Mouse (Mus musculus): ENCODE data around the gene Gm13124. TPM values are rescaled to one million over a fixed set of nuclear protein-coding genes. Genes with fewer than 3 reads are reported as not detected.
"Not testable (repeated sequence)": the region's sequence is repeated elsewhere in the genome, so short reads cannot be mapped to it uniquely, and the experiment has no call there.

The Gm13124 gene
- polyA plus RNA-seq, 1 experiment from 2014 or later, result not detected

DNA sequence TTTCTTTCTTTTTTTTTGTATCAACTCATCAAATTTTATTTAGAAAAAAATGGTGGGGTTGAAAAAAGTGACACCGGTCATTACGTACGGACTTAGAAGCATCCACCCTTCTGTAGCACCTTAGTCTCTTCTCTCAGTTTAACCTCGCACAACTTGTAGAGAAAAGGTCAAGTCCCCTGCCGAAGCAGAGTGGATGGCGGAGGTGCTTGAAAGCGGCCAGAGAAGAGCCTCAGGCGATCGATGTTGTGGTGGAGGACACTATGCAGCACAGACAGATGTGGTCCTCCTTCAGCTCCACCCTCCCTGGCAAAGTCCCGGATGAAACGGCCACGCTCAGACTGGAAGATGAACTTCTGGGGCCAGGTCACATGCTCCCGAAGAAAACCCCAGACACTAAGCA, 19.6 kb downstream of the Gm13124 start:
- not testable (repeated sequence) for H3K27me3 ChIP-seq (replicated peaks; ENCODE audit: control insufficient read depth, insufficient read depth, low read length); H3K36me3 ChIP-seq (ENCODE audit: control insufficient read depth, insufficient read depth, low read length); H3K4me2 ChIP-seq (ENCODE audit: low read length); H3K4me1 ChIP-seq (ENCODE audit: control insufficient read depth, insufficient read depth, low read length); DNase-seq (ENCODE audit: low spot score); ATAC-seq; H3K27ac ChIP-seq (ENCODE audit: low read depth, low read length); H3K9ac ChIP-seq (ENCODE audit: low read length); H3K4me3 ChIP-seq (ENCODE audit: low read depth, low read length)
- H3K9me3 ChIP-seq (replicated peaks; ENCODE audit: control insufficient read depth, low read length), result peaks cover 39% of the 10 kb centered on the region
- WGBS, result 92% methylated on average over 13 of the region's 13 CpGs

DNA sequence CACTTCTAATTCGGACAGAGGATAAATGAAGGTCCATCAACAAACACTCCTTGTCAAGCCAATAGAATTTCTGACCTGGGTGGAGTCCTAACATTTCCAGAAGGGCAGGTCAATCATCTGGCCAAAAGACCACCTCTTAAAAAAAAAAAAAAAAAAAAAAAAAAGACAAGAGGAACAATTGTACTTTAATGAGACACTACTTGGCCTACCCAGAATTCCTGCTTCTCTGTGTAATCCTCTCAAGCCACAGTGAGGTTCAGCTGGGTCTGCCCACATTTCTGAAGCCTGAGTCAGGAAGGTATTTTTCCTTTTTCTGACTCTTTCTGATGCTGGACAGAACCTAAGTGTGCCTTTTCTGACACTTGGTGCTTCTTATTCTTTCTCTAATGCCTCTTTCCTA, 20.2 kb downstream of the Gm13124 start:
- Histone ChIP-seq H3K4me3 (ENCODE audit: low read depth, low read length) (no peak overlapping the region), H3K9ac (ENCODE audit: low read length) (no peak overlapping the region), H3K4me1 (ENCODE audit: control insufficient read depth, insufficient read depth, low read length) (no peaks in the 10 kb centered on the region), H3K27ac (ENCODE audit: low read depth, low read length) (no peak overlapping the region), H3K36me3 (ENCODE audit: control insufficient read depth, insufficient read depth, low read length) (no peaks in the 10 kb centered on the region), H3K9me3 (replicated peaks; ENCODE audit: control insufficient read depth, low read length) (peaks cover 39% of the 10 kb centered on the region), H3K4me2 (ENCODE audit: low read length) (no peak overlapping the region), H3K27me3 (replicated peaks; ENCODE audit: control insufficient read depth, insufficient read depth, low read length) (no peaks in the 10 kb centered on the region)
- WGBS, result 75% methylated on average over 1 of the region's 1 CpGs
- ATAC-seq (no peak), DNase-seq (ENCODE audit: low spot score) (no peak)

DNA sequence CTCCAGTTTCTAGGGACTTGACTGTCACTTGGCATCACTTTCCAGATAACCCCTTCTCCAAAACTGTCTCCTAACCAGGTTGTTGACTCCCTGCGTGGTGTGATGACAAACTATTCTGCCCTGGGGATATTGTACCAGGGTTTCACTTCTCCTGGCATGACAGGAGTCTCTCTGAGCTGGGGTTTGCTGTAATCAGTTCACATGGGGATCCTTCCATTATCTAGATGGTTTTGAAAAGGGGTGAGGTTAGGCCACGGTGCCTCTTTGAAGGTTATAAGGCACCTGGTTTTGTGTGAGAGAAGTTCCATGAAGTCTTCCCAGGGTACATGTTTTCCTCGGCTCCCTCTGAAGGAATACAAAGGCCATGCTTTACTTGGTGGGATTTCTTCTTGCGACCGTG, 45.4 kb downstream of the Gm13124 start, which contains the start of gene 9430007A20Rik:
Gene 9430007A20Rik (plus strand): TSS at position 301 of the 400 bp plus-strand sequence.
- DNase-seq (ENCODE audit: low spot score) (no peak), ATAC-seq (no peak)
- Histone ChIP-seq H3K4me3 (ENCODE audit: low read depth, low read length) (no peak within 1 kb of the TSS), H3K27ac (ENCODE audit: low read depth, low read length) (no peak within 1 kb of the TSS), H3K4me2 (ENCODE audit: low read length) (no peak within 1 kb of the TSS), H3K9ac (ENCODE audit: low read length) (no peak within 1 kb of the TSS), H3K4me1 (ENCODE audit: control insufficient read depth, insufficient read depth, low read length) (no peaks in the 10 kb centered on the region), H3K36me3 (ENCODE audit: control insufficient read depth, insufficient read depth, low read length) (no peaks in the 10 kb centered on the region), H3K27me3 (replicated peaks; ENCODE audit: control insufficient read depth, insufficient read depth, low read length) (no peaks in the 10 kb centered on the region), H3K9me3 (replicated peaks; ENCODE audit: control insufficient read depth, low read length) (peaks cover 15% of the 10 kb centered on the region; the same call in 1 of the 2 replicates)
- 80% methylated on average over 5 of the region's 5 CpGs for WGBS

DNA sequence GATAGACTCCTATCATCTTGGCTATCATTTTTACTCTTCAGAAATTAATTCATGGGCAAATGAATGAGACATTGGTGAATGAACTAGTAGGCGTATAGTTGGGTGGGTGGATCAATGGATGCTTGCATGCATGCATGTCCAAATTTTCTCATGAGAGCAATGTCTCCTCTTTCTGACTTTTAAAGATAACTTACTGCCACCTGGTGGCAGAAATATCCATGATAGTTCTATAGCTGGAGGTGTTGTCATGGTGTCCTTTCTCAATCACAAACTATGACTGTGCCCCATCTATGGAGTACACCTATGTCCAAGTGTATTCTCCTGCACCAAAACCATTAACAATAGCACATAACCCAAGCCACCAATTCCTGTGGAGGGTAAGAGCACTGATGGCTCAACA, 58.4 kb downstream of the Gm13124 start:
- ATAC-seq (no peak), DNase-seq (ENCODE audit: low spot score) (no peak)
- H3K4me2 ChIP-seq (ENCODE audit: low read length), result no peak overlapping the region
- no peak overlapping the region for H3K27ac ChIP-seq (ENCODE audit: low read depth, low read length)
- H3K9ac ChIP-seq (ENCODE audit: low read length), result no peak overlapping the region
- no peaks in the 10 kb centered on the region for H3K4me1 ChIP-seq (ENCODE audit: control insufficient read depth, insufficient read depth, low read length)
- no peak overlapping the region for H3K4me3 ChIP-seq (ENCODE audit: low read depth, low read length)
- H3K36me3 ChIP-seq (ENCODE audit: control insufficient read depth, insufficient read depth, low read length), result no peaks in the 10 kb centered on the region
- H3K27me3 ChIP-seq (replicated peaks; ENCODE audit: control insufficient read depth, insufficient read depth, low read length), result no peaks in the 10 kb centered on the region
- 91% methylated on average over 1 of the region's 1 CpGs for WGBS
- H3K9me3 ChIP-seq (replicated peaks; ENCODE audit: control insufficient read depth, low read length), result peaks cover 13% of the 10 kb centered on the region

Other genes starting within 250 kb of the Gm13124 start
- not detected in 2 replicates for gene Gm13128, start 234.9 kb downstream of the Gm13124 start, polyA plus RNA-seq (2014; fragmentation: Nextera tagmentation; extraction: Ambion mirVana)
- not detected in 2 replicates for gene Gm13119, start 207.2 kb downstream of the Gm13124 start, polyA plus RNA-seq (2014; fragmentation: Nextera tagmentation; extraction: Ambion mirVana)
- gene Pramef20, start 187.2 kb downstream of the Gm13124 start, polyA plus RNA-seq (2014; fragmentation: Nextera tagmentation; extraction: Ambion mirVana), result not detected in 2 replicates
- gene Pramef12, start 156.7 kb downstream of the Gm13124 start, polyA plus RNA-seq (2014; fragmentation: Nextera tagmentation; extraction: Ambion mirVana), result not detected in 2 replicates
- gene 1700012P22Rik, start 126.4 kb downstream of the Gm13124 start, polyA plus RNA-seq (2014; fragmentation: Nextera tagmentation; extraction: Ambion mirVana), result not detected in 2 replicates
- gene Gm9944, start 111.8 kb downstream of the Gm13124 start, polyA plus RNA-seq (2014; fragmentation: Nextera tagmentation; extraction: Ambion mirVana), result not detected in 2 replicates
- gene Aadacl3, start 101.4 kb downstream of the Gm13124 start, polyA plus RNA-seq (2014; fragmentation: Nextera tagmentation; extraction: Ambion mirVana), result not detected in 2 replicates
- gene 9430007A20Rik, start 45.3 kb downstream of the Gm13124 start, polyA plus RNA-seq (2014; fragmentation: Nextera tagmentation; extraction: Ambion mirVana), result not detected in 2 replicates
- gene Aadacl4, start 48.6 kb upstream of the Gm13124 start, polyA plus RNA-seq (2014; fragmentation: Nextera tagmentation; extraction: Ambion mirVana), result not detected in 2 replicates
- gene Gm436, start 121.2 kb upstream of the Gm13124 start, polyA plus RNA-seq (2014; fragmentation: Nextera tagmentation; extraction: Ambion mirVana), result not detected in 2 replicates
- not detected in 2 replicates for gene Gm13178, start 156.3 kb upstream of the Gm13124 start, polyA plus RNA-seq (2014; fragmentation: Nextera tagmentation; extraction: Ambion mirVana)
- gene Gm438, start 221.4 kb upstream of the Gm13124 start, polyA plus RNA-seq (2014; fragmentation: Nextera tagmentation; extraction: Ambion mirVana), result not detected in 2 replicates